Mouse (Mus musculus) lung, postnatal 4 days (tissue): ENCODE measurements at regions not wholly inside any gene's neighbourhood (a gene's known extent, or its start where the extent isn't known, plus 50 kb on each side); places are given as distances from the start of the nearest gene placed in this dataset.

Experiments
- DNase-seq, 2 experiments: peaks; one replicate each; pipeline ENCODE4 v3.0.0; 2021

DNA sequence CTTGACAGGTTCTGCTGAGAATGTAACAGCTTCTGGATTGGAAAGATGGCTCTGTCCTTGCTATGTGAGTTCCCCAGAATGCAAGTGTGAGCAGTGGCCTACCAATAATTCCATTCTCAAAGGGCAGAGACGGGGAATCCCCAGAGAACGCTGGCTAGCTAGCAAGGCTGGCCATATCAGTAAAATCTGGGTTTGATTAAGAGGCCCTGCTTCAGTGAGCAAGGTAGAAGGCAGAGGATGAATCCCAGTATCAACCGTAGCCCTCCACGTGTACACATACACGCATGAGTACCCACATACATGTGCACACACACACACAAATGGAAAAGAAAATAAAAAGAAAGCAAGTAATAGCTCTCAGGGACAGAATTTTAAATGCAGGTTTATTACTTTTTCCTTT lies 55.3 kb downstream of the Tril start:
- no peak for DNase-seq

DNA sequence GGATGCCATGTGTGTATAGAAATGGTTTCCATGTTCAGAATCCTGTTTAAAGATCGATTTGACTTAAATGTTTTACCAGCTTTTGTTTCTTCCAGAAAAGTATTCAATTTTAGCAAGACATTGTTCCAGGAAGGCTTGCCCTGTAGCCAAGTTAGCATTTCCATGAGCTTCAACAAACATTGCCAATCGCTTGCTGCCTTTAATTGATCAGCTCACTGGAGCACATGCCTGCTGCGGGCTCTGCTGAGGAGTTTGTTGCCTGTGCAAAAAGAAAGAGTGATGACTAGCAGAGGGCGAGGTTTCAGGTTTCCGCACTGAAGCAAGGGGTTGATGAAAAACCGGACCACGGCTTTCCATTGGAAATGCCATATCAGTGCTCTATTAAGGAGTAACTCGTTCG lies 58.0 kb downstream of the Tril start:
- no peak for DNase-seq

DNA sequence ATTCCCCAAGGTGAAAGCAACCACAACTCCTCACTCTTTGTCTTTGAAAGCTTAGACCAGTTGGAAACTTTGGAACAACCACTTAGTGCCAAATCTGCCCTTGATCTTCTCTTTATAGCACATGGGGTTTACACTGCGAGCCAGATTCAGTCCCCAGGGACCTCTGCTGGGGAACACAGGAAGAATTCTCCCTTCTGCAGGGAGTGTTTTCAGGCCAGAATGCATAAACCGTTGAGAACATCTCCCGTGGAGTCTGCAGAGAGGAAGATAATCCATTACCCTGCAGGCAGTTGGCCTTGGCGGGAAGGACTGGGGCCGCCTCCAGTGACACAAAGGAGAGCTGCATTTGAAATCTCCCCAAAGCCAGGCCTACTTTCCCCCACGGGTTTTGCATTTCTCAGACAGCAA lies 60.0 kb downstream of the Tril start:
- peak; percentile 15 to 32 for DNase-seq

DNA sequence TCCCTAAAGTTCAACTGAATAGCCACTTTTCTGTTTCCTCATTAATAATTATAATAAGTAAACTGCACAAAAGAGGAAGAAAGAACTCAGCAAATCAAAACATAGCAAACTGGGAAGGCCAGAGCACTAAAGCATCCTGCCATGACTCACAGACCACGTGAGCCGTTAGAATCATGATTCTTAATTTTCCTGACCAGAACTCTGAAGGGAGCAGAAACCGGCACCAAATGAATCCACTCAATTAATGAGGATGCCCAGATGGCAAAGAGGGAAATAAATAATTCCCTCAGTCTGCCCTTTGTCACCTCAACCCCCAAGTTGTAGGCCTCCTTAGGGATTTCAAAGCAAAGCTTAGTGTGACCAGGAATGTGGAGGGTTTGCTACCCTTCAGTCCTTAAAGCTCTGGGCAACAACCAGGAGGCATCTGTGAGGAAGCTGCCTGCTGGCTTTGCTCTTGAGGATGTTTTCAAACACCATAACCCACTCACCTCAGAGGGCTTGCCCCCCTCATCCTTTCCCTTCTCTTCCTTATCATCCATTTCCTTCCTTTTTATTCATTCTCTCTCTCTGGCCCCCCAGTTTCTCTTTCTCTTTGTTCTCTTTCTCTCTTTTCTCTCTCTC lies 60.8 kb downstream of the Tril start:
- DNase-seq: no peak

DNA sequence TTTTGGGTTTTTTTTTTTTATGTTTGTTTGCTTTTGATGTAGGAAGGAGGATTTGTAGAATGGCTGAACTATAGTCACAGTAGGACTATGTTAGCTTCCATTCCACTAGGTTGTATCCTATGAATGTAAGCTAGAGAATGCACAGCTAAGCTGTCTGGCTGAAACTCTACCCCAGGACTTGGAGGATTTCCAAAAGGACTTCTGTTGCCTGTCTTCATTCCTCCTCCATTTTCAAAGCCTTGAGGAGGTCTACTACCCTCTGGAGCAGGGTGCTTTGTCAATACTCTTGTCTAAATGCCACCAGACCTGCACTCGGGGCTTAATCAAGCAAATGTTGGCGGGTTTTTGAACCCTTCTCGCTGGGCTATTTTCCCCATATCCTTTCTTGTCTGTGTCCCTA lies 66.3 kb downstream of the Tril start:
- DNase-seq: no peak

DNA sequence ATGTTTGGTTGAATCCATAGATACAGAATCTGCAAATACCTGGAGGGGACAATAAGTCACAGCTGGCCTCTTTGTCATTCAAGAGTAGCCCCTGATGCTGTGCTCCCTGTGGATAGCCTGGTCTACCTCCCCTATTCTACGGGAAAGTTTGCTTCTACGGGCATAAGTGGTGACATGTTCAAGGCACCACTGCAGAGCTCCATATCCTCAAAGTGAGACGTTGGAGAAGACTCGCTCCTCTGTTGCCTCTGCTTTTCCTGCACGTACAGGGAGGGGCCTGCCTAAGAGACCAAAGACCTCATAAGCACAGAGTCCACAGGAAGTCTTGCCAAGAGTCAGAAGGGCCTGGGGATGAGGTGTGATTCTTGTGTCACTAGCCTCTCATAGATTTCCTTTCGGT lies 70.1 kb downstream of the Tril start:
- no peak for DNase-seq
